10 mouse cellular contexts compared by ENCODE assay signal in genomic region chr4:63752687-63753523, GRCm38 (mm10). TPM values are rescaled to one million over a fixed set of nuclear protein-coding genes. Genes with fewer than 3 reads are reported as not detected.
DNase-seq lines count a peak whose midpoint lies in the region; ATAC-seq and TF ChIP-seq lines count a peak whose summit lies in the region.
"Had no signal": no experiment of that assay in that cellular context is flagged by ENCODE, and none has a peak within 500 bp of the region (broad histone marks: within the 10 kb centered on the region; RNA-seq: fewer than 3 reads in every experiment).

No protein-coding gene starts in this region.

- TF ChIP-seq EP300 in liver, postnatal 0 days (IDR thresholded peaks at IDR 0.05; ENCODE audit: low read depth) = no peak

- H3K27me3 ChIP-seq in liver, postnatal 0 days (ENCODE audit: insufficient read depth, low read length) = no peaks in the 10 kb centered on the region
- no peaks in the 10 kb centered on the region for H3K27me3 ChIP-seq in splenic B cell, adult 2 months (ENCODE audit: control insufficient read depth, insufficient read depth, low read length, poor library complexity, severe bottlenecking)
- H3K27me3 ChIP-seq in forebrain, embryonic 15.5 days = no peaks in the 10 kb centered on the region

- intact Hi-C loops in left cerebral cortex, adult 2 months (cut with DNase I) = no loop called here

- no peak overlapping the region for H3K27ac ChIP-seq in left cerebral cortex, adult 2 months
- no peak overlapping the region for H3K27ac ChIP-seq in liver, postnatal 0 days (ENCODE audit: low read depth)
- no peak overlapping the region for H3K27ac ChIP-seq in forebrain, embryonic 15.5 days (replicated peaks)

- 56% methylated on average over 16 of the region's 16 CpGs for WGBS in liver, postnatal 0 days (ENCODE audit: insufficient replicate concordance)
- WGBS in forebrain, embryonic 15.5 days = 63% methylated on average over 16 of the region's 16 CpGs

- ATAC-seq in granulocyte monocyte progenitor cell, adult 5-6 weeks (replicated peaks; ENCODE audit: poor library complexity, severe bottlenecking) = peak; percentile 70
- peak; percentile 27; the same call in 1 of the 2 replicates for ATAC-seq in liver, postnatal 0 days
- ATAC-seq in forebrain, embryonic 15.5 days (replicated peaks) = no peak

- H3K4me2 ChIP-seq in liver, postnatal 0 days (ENCODE audit: low read depth, low read length) = no peak overlapping the region
- H3K4me2 ChIP-seq in forebrain, embryonic 15.5 days (replicated peaks) = no peak overlapping the region

- no peaks in the 10 kb centered on the region for H3K9me3 ChIP-seq in liver, postnatal 0 days (ENCODE audit: low read length)
- H3K9me3 ChIP-seq in forebrain, embryonic 15.5 days = no peaks in the 10 kb centered on the region

- peak; percentile 7; the same call in 1 of the 2 replicates for TF ChIP-seq CTCF in left cerebral cortex, adult 2 months (IDR thresholded peaks at IDR 0.05)
- peak; percentile 44 for TF ChIP-seq CTCF in liver, postnatal 0 days (IDR thresholded peaks at IDR 0.05; ENCODE audit: low read depth)

- peak; percentile 17 to 29 for DNase-seq in left cerebral cortex, adult 2 months (ENCODE audit: extremely low spot score in 1 of 2, low spot score in 2 of 2)
- DNase-seq in left cerebral cortex, adult 8-10 months (ENCODE audit: low spot score in 2 of 2) = no peak
- peak; percentile 28 for DNase-seq in adrenal gland, adult 8-10 months
- DNase-seq in kidney, adult 9 months = peak; percentile 59
- DNase-seq in liver, postnatal 0 days = peak; percentile 46
- peak; percentile 2 for DNase-seq in splenic B cell, adult 2 months (ENCODE audit: low read depth, low spot score)

- H3K9ac ChIP-seq in liver, postnatal 0 days (replicated peaks) = no peak overlapping the region
- no peak overlapping the region for H3K9ac ChIP-seq in forebrain, embryonic 15.5 days (replicated peaks)

- no peak overlapping the region for H3K4me3 ChIP-seq in left cerebral cortex, adult 2 months
- no peak overlapping the region for H3K4me3 ChIP-seq in liver, postnatal 0 days (ENCODE audit: low read depth, low read length)
- H3K4me3 ChIP-seq in forebrain, embryonic 15.5 days = no peak overlapping the region

- H3K4me1 ChIP-seq in liver, postnatal 0 days (ENCODE audit: insufficient read depth) = no peaks in the 10 kb centered on the region
- no peaks in the 10 kb centered on the region for H3K4me1 ChIP-seq in forebrain, embryonic 15.5 days

- no peaks in the 10 kb centered on the region for H3K36me3 ChIP-seq in liver, postnatal 0 days (replicated peaks; ENCODE audit: insufficient read depth, low read length)
- no peaks in the 10 kb centered on the region for H3K36me3 ChIP-seq in splenic B cell, adult 2 months (ENCODE audit: control insufficient read depth, insufficient read depth, low read length, poor library complexity, severe bottlenecking)
- no peaks in the 10 kb centered on the region for H3K36me3 ChIP-seq in forebrain, embryonic 15.5 days

RNA-seq across cellular contexts. Expression of gene Tnfsf15, which starts 8.0 kb away (rescaled TPM):
- total RNA-seq in left cerebral cortex, adult 2 months (2021) = under 1 TPM; 0.23 to 0.29 TPM
- under 1 TPM in 1 of 4 experiments, not detected in 3; 0.25 TPM for total RNA-seq in left cerebral cortex, adult 8-10 months (2022)
- total RNA-seq in adrenal gland, adult 8-10 months (2022) = under 1 TPM; 0.34 to 0.83 (median 0.36) TPM
- total RNA-seq in granulocyte monocyte progenitor cell, adult 5-6 weeks (2014; fragmentation: Nextera tagmentation) = 0.26 and 1.2 TPM in 2 replicates
- 0.88 TPM in 1 of 2 replicates, not detected in the other for total RNA-seq in granulocyte monocyte progenitor cell, adult 5-6 weeks (2017)
- not detected in 2 replicates for polyA plus RNA-seq in liver, postnatal 0 days (2015; fragmentation: Nextera tagmentation; extraction: Ambion mirVana)
- polyA plus RNA-seq in forebrain, embryonic 15.5 days (2015; fragmentation: Nextera tagmentation; extraction: Ambion mirVana) = not detected in 2 replicates
- total RNA-seq: gastrocnemius, postnatal 4 days; neutrophil, adult 5-6 weeks had no signal

Comparison
In these comparisons a context has a peak if more than half of its experiments do, and no peak if none do; other contexts are left out.
1. DNase-seq: peak in left cerebral cortex, adult 2 months (2 of 2), adrenal gland, adult 8-10 months (single experiment), kidney, adult 9 months (single experiment), liver, postnatal 0 days (single experiment) and splenic B cell, adult 2 months (single experiment); none in left cerebral cortex, adult 8-10 months (0 of 2).